Mouse (Mus musculus): ENCODE results near the gene Bicdl2. TPM values are rescaled to one million over a fixed set of nuclear protein-coding genes. Genes with fewer than 3 reads are reported as not detected.

Gene Bicdl2
- polyA plus RNA-seq, 1 experiment from 2014 or later: 0.41 TPM

Other genes with a start within 250 kb of the Bicdl2 start
- not detected in 2 replicates for gene Vmn2r117, start 180.8 kb upstream of the Bicdl2 start, polyA plus RNA-seq (2015; fragmentation: Nextera tagmentation; extraction: Ambion mirVana)
- 12.7 and 13.3 TPM in 2 replicates for gene Zfp213, start 96.3 kb upstream of the Bicdl2 start, polyA plus RNA-seq (2015; fragmentation: Nextera tagmentation; extraction: Ambion mirVana)
- 9.2 and 9.3 TPM in 2 replicates for gene Zfp13, start 61.0 kb upstream of the Bicdl2 start, polyA plus RNA-seq (2015; fragmentation: Nextera tagmentation; extraction: Ambion mirVana)
- gene Zscan10, start 59.6 kb upstream of the Bicdl2 start, polyA plus RNA-seq (2015; fragmentation: Nextera tagmentation; extraction: Ambion mirVana): not detected in 2 replicates
- 0.32 and 0.62 TPM in 2 replicates for gene Mmp25, start 15.2 kb upstream of the Bicdl2 start, polyA plus RNA-seq (2015; fragmentation: Nextera tagmentation; extraction: Ambion mirVana)
- 297 and 312 TPM in 2 replicates for gene Hcfc1r1, start 13.1 kb downstream of the Bicdl2 start, polyA plus RNA-seq (2015; fragmentation: Nextera tagmentation; extraction: Ambion mirVana)
- 32.4 and 37.3 TPM in 2 replicates for gene Thoc6, start 13.4 kb downstream of the Bicdl2 start, polyA plus RNA-seq (2015; fragmentation: Nextera tagmentation; extraction: Ambion mirVana)
- 118 and 140 TPM in 2 replicates for gene Tnfrsf12a, start 17.0 kb downstream of the Bicdl2 start, polyA plus RNA-seq (2015; fragmentation: Nextera tagmentation; extraction: Ambion mirVana)
- gene Cldn6, start 18.7 kb downstream of the Bicdl2 start, polyA plus RNA-seq (2015; fragmentation: Nextera tagmentation; extraction: Ambion mirVana): 9.4 and 10.7 TPM in 2 replicates
- gene Cldn9, start 23.5 kb downstream of the Bicdl2 start, polyA plus RNA-seq (2015; fragmentation: Nextera tagmentation; extraction: Ambion mirVana): 0.29 and 0.32 TPM in 2 replicates
- 0.11 TPM in 1 of 2 replicates, not detected in the other for gene 1520401A03Rik, start 62.3 kb downstream of the Bicdl2 start, polyA plus RNA-seq (2015; fragmentation: Nextera tagmentation; extraction: Ambion mirVana)
- gene Pkmyt1, start 65.8 kb downstream of the Bicdl2 start, polyA plus RNA-seq (2015; fragmentation: Nextera tagmentation; extraction: Ambion mirVana): 30.9 and 31.0 TPM in 2 replicates
- gene Paqr4, start 80.4 kb downstream of the Bicdl2 start, polyA plus RNA-seq (2015; fragmentation: Nextera tagmentation; extraction: Ambion mirVana): 12.3 and 12.6 TPM in 2 replicates
- 0.09 and 0.32 TPM in 2 replicates for gene Kremen2, start 85.3 kb downstream of the Bicdl2 start, polyA plus RNA-seq (2015; fragmentation: Nextera tagmentation; extraction: Ambion mirVana)
- 52.1 and 54.1 TPM in 2 replicates for gene Flywch1, start 111.1 kb downstream of the Bicdl2 start, polyA plus RNA-seq (2015; fragmentation: Nextera tagmentation; extraction: Ambion mirVana)
- 5.8 and 7.4 TPM in 2 replicates for gene Flywch2, start 125.6 kb downstream of the Bicdl2 start, polyA plus RNA-seq (2015; fragmentation: Nextera tagmentation; extraction: Ambion mirVana)
- 319 and 327 TPM in 2 replicates for gene Srrm2, start 130.0 kb downstream of the Bicdl2 start, polyA plus RNA-seq (2015; fragmentation: Nextera tagmentation; extraction: Ambion mirVana)
- gene Elob, start 168.6 kb downstream of the Bicdl2 start, polyA plus RNA-seq (2015; fragmentation: Nextera tagmentation; extraction: Ambion mirVana): 875 and 1,018 TPM in 2 replicates
- not detected in 2 replicates for gene Prss33, start 175.6 kb downstream of the Bicdl2 start, polyA plus RNA-seq (2015; fragmentation: Nextera tagmentation; extraction: Ambion mirVana)
- gene Prss32, start 183.3 kb downstream of the Bicdl2 start, polyA plus RNA-seq (2015; fragmentation: Nextera tagmentation; extraction: Ambion mirVana): 0.15 TPM in 1 of 2 replicates, not detected in the other
- gene Prss41, start 183.7 kb downstream of the Bicdl2 start, polyA plus RNA-seq (2015; fragmentation: Nextera tagmentation; extraction: Ambion mirVana): 0.20 and 0.29 TPM in 2 replicates
- gene Prss21, start 207.6 kb downstream of the Bicdl2 start, polyA plus RNA-seq (2015; fragmentation: Nextera tagmentation; extraction: Ambion mirVana): not detected in 2 replicates
- gene Dcpp1, start 220.4 kb downstream of the Bicdl2 start, polyA plus RNA-seq (2015; fragmentation: Nextera tagmentation; extraction: Ambion mirVana): 0.32 TPM in 1 of 2 replicates, not detected in the other
- gene Dcpp2, start 220.4 kb downstream of the Bicdl2 start, polyA plus RNA-seq (2015; fragmentation: Nextera tagmentation; extraction: Ambion mirVana): not detected in 2 replicates

Data from heart, embryonic 13.5 days (tissue).